Mouse (Mus musculus) 3T3-L1 (cell line): ENCODE results near the gene Ppp1r3a.
"Not testable (repeated sequence)": the region's sequence is repeated elsewhere in the genome, so short reads cannot be mapped to it uniquely, and the experiment has no call there.

Experiments used
- DNase-seq: peaks from one replicate; pipeline ENCODE4 v3.0.0-alpha.2; 2015; ENCODE audit warnings: low read depth, low spot score

Ppp1r3a gene

GRCm38 (mm10) chr6:14754901-14755591 lies at the start of gene Ppp1r3a:
TSS of gene Ppp1r3a (minus strand) at chr6:14755274.
- no peak for DNase-seq

GRCm38 (mm10) chr6:14787157-14787938 lies 32.3 kb upstream of the Ppp1r3a start:
- no peak for DNase-seq

GRCm38 (mm10) chr6:14777920-14778319 lies 22.8 kb upstream of the Ppp1r3a start:
- no peak for DNase-seq

GRCm38 (mm10) chr6:14771717-14772116 lies 16.6 kb upstream of the Ppp1r3a start:
- no peak for DNase-seq

- no peak for DNase-seq
Measured at GRCm38 (mm10) chr6:14757486-14757885, 2.4 kb upstream of the Ppp1r3a start.

- no peak for DNase-seq
Measured at GRCm38 (mm10) chr6:14753512-14753911, 1.6 kb downstream of the Ppp1r3a start.

- DNase-seq: no peak
Measured at GRCm38 (mm10) chr6:14752211-14752610, 2.9 kb downstream of the Ppp1r3a start.

- no peak for DNase-seq
Measured at GRCm38 (mm10) chr6:14747000-14747399, 8.1 kb downstream of the Ppp1r3a start.

- DNase-seq: no peak
Measured at GRCm38 (mm10) chr6:14736017-14736416, 19.1 kb downstream of the Ppp1r3a start.

GRCm38 (mm10) chr6:14731011-14731410 lies 24.1 kb downstream of the Ppp1r3a start:
- no peak for DNase-seq

GRCm38 (mm10) chr6:14720772-14721414 lies 34.2 kb downstream of the Ppp1r3a start:
- no peak for DNase-seq

- no peak for DNase-seq
Measured at GRCm38 (mm10) chr6:14720110-14720771, 34.8 kb downstream of the Ppp1r3a start.

GRCm38 (mm10) chr6:14715129-14715989 lies 39.7 kb downstream of the Ppp1r3a start:
- no peak for DNase-seq

- no peak for DNase-seq
Measured at GRCm38 (mm10) chr6:14712146-14712545, 42.9 kb downstream of the Ppp1r3a start.

GRCm38 (mm10) chr6:14700030-14700429 lies 55.0 kb downstream of the Ppp1r3a start:
- no peak for DNase-seq

GRCm38 (mm10) chr6:14679231-14679887 lies 75.7 kb downstream of the Ppp1r3a start:
- not testable (repeated sequence) for DNase-seq

- not testable (repeated sequence) for DNase-seq
Measured at GRCm38 (mm10) chr6:14668966-14669365, 86.1 kb downstream of the Ppp1r3a start.

- DNase-seq: not testable (repeated sequence)
Measured at GRCm38 (mm10) chr6:14667651-14668050, 87.4 kb downstream of the Ppp1r3a start.
